Mouse (Mus musculus) kidney, adult 11 months (tissue): ENCODE measurements around the gene Ggcx.
"Not testable (repeated sequence)": the region's sequence is repeated elsewhere in the genome, so short reads cannot be mapped to it uniquely, and the experiment has no call there.

Source experiments
- DNase-seq: peaks from one replicate; pipeline ENCODE4 v3.0.0; 2022

The Ggcx gene

DNA sequence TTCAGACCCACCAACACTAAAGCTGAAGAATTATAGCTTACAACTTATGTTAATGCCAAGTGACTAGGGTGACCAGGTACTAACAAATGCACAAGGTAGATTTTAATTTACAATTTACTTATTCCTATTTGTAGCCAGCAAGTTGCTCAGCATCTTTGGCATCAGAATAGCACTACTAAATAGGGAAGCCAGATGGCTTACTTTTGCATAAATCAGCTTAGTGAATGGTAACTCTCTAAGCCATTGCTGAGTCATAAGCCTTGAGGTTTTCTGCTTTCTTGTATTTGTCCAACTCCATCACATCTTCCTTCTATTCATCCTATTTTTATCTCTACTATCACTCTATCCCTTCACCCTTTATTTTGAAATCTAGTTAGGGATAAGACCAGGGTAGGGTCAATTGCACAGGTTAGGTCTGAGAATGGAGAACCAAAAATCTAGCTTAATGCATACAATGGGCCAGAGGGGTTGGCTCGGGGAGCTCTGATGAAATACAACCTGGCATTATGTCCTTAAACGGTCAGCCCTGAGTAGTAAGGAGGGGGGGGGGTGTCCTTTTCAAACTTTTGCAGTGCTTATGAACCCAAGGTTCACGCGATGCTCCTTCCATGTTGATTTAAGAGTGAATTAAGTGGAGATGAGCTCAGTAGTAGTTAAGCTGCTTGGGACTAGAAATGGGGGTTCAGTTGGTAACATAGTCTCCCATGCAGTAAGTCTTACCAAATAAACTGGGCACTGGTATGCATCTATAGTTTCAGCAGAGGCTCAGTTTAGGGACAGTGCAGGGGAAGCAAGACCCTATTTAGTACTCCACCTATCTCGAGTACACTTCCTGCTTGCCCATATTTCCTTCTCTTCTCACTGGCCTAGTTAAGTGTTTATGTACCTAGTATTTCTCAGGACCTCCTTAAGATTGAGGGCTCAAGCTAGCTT lies 17.1 kb downstream of the Ggcx start:
- no peak for DNase-seq

DNA sequence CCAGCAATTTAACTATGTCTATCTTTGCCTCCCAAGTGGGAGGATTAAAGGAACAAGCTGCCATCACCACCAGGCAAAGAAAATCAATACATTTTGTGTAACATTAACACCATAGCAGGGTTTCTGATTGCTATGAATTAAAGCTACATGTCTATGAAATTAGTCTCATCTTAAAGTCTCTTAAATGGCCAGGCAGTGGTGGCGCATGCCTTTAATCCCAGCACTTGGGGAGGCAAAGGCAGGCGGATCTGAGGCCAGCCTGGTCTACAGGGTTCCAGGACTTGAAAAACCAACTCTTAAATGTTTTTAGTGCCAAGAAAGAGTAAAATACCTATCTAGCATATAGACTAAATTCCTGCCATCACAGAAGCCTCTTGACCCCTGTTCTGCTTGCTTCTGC lies 18.0 kb downstream of the Ggcx start:
- no peak for DNase-seq

DNA sequence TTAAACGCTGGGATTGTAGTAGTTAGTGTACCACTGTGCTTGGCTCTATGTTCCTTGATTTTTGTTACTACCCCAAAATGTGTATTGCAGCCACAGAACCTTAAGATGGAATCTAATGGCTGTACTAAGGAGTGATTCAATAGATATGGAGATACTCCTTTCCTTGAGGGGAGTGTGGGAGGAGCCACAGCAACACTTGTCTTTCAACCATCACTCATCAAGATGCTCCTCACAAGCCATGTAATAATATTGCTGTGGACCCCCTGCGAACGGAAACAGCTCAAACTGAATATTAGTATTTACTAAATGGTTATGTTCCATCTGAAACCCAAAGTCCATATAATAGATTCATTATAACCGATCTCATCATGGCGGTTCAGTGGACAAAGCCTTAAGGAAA lies 24.1 kb downstream of the Ggcx start:
- no peak for DNase-seq

DNA sequence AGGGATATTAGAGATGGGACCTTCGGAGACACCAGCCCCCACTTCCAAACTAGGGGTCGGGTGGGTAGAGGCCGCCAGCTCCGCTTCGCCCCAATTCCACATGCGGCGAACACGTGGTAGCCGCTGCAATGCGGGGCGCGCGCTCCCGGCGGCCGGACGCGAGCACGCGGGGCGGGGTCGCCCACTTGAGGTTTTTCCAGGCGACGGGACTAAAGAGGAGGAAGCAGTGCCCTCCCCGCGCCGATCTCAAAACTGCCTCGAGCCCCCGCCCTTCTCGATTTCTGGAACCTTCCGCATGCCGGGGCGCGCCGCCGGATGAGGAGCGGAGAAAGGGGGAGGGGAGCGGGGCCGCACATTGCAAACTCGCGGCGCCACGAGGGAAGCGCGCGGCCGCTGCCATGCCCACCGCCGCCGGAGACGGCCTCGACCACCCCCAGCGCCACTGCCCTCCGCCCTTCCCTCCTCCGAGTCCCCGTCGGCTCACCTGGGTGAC lies 24.8 kb downstream of the Ggcx start:
- peak; percentile 90 for DNase-seq

DNA sequence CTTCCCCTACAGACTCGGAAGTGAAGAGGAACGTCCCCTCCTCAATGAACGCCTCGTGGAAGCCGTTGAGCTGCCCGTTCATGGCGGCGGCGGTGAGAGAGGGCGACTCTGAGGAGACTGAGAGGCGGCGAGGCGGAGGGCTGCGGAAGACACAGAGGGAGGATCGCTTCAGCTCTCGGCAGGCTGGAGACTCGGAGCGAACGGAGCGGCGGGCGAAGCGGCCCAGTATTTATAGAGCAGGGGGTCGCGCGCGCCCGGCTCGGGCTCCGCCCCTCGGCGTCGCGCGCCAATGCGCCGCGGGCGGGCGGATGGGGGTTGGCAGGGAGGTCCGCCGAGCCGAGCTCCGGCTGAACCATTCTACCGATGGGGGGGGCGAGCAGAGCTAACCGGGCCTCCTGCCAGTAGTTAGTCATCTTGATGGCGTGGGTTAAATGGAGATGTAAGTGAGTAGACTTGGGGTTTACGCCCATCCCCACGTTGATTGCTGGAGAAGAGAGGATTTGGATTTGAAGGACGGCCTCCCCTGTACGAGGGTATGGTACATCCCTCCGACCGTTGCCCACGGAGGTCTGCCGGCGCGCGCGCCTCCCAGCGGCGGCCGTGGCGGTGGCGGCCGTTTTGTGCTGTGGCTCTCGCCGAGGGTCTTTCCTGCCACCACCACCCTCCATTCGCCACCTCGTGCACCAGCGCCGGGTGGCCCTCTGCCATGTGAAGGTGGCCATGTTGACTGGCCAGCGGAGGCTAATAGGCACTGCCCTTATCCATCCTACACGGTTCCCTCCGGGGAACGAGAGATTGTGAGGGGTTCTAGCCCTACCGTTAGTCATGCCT lies 25.5 kb downstream of the Ggcx start, which contains the start of gene Mat2a:
Gene Mat2a, minus strand, starts transcription at position 204 of the 831 bp plus-strand sequence.
- DNase-seq: peak; percentile 94

DNA sequence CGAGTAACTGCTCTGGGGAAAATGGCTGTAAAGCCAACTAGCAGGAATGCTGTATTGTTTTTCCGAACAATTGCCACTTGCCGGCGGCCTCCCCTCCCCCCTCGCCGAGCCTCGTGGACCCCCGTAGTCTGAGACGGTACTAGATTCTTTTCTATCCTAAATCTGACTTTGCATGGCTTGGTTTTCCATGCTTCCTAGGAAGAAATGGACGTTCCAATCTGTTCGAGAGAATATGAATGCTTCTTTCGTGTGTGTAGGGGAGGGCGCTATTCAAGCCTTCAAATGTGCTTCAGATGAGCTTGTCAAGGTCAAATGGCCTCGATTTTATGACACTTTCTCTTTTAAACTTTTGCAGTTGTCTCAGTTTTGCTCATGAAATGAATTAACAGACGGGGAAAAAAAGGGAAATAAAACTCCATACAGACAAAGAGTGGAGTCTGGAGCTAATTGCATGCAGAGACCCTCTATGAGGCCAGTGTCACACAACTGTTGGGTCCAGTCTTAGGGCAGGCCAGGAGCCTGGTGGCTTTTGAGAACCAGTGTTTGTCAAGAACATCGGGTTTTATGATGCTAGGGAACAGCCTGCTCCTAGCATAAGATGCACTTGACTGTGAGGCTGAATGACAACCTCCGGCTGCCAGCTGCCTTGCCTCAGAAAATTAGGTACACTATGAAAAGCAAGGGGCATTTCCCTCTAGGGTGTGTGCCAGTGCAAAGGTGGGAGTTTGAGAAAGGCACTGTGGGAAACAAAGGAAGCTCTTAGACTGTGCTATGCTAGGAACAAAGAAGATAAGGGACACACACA lies 26.3 kb downstream of the Ggcx start:
- DNase-seq: no peak

DNA sequence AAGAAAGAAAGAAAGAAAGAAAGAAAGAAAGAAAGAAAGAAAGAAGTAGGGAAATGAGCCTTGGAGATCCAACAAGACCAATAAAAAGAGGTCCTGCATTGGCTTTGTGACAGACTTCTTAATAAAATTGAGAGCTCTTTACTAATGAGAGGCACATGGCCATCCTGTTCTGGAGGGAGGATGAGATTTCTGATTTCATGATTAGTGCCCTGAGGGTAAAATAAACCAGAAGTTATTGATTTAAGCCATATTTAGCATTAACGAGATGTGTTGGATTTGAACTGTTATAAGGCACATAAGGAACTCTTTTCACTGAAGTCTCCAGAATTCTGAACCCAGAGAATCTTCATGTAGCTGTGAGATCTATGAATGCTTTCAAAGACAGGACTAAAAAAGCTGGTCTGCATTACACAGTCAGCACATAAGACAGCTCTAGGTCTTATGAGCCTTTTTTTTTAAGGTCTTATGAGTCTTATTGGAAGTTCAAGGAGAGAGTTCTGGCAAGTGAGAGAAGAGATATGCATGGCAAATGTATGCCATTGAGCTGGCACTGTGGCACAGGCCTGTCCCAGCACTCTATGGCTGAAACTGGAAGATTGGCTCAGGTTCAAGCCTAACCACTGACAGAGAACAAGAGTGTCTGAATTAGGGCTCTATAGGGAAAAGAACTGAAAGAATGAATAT lies 29.0 kb downstream of the Ggcx start:
- no peak for DNase-seq

DNA sequence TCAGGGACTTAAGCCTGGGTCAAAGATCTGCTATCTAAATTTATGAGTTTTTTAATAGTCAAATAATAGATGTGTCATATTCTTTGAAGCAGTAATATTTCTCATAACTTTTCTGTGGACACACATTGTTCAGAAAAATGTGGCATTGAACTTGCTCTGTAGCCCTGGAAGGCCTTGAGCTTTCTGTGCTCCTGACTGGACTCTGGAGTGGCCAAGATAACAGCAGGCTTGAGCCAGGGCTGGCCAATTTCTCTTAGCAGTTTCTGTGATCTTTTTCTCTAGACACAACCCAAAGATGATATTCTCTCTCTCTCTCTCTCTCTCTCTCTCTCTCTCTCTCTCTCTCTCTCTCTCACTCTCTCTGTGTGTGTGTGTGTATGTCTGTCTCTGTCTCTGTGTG lies 30.9 kb downstream of the Ggcx start:
- DNase-seq: no peak

DNA sequence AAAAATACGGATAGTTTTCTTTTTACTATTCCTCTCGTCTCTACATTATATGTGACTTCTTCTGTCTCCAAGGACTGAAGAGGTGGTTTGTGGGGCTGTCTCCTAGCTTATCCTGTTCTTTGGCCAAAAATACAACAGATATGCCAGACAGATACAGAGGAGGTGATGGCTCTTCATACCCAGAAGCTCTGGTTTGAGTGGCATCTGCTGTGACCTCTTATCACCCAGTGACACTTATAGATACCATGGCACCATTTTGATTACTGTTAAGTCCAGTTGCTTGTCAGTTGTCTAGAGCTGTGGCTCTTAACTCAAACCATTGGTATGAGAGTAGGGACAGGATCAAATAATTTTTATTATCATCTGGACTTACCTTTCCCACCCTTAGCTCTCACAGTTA lies 33.4 kb downstream of the Ggcx start:
- no peak for DNase-seq

DNA sequence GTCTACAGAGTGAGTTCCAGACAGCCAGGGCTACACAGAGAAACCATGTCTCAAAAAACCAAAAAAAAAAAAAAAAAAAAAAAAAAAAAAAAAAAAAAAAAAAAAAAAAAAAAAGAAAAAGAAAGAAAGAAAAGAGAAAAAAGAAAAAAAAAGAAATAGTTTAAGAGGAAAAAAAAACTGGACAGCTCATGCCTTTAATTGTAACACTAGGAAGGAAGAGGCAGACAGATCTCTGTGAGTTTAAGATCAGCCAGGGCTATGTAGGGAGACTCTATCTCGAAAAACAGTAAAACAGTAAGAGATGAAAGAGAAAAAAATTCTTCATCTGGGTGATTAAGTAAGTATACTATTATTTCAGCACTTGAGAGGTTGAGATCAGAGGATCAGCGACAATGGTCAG lies 37.7 kb downstream of the Ggcx start:
- not testable (repeated sequence) for DNase-seq

DNA sequence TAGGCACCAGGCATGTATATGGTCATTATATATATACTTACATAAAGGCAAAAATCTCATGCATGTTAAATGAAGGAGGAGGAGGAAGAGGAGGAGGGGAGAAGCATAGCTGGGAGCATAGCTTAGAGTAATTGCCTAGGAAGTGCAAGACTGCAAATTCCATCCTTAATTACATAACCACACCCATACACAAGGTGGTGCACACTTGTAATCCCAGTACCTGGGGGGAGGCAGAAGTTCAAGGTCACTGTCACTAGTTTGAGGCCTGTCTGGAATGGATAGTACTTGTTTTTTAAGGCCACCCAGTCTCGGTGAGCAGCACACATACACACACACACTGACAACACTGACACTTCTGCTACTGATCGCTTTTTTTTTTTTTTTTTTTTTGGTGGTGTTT lies 38.2 kb downstream of the Ggcx start:
- no peak for DNase-seq

DNA sequence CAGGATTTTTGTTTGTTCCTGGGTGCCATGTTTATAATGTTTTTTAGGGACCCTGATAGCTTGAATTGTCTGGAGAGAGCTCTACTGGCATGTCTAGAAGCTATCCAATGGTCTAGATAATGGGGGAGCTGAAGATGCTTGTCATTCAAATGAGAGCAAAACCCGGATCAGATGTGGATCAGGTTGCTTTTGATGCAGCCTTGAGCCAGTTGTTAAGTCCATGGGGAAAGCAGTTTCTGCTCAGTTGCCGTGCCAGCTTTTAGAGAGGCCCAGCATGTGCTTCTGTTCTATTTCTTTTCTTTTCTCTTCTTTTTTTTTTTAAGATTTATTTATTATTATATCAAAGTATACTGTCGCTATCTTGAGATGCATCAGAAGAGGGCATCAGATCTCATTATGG lies 39.5 kb downstream of the Ggcx start:
- no peak for DNase-seq

DNA sequence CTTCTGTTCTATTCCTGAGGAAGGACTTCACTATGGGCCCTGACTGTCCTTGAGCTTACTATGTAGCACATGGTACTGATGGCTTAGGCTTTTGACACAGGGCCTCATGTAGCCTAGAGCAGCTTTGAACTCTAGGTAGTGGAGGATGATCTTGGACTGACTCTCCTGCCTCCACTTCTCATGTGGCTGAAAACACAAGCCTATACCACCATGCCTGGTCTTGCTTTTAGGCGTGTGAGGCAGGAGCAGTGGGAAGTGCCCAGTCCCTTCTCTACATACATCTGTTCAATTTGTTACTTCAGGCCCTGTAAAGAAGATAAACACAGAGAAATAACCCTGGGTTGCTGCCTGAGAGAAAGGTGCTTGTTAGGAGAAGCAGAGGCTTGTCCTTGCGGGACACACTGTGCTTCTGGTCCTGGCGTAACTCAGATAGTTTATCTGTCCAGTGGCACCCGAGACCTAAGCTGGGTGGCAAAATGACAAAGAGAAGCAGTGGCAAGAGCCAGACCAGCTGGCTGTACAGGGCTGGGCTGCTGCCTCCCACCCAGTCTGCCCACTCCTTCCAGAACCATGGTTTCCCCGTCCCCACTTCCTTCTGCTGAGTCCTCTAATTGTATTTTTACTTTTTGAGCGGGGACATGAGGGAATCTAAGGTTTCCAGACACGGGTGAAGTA lies 40.1 kb downstream of the Ggcx start:
- no peak for DNase-seq

DNA sequence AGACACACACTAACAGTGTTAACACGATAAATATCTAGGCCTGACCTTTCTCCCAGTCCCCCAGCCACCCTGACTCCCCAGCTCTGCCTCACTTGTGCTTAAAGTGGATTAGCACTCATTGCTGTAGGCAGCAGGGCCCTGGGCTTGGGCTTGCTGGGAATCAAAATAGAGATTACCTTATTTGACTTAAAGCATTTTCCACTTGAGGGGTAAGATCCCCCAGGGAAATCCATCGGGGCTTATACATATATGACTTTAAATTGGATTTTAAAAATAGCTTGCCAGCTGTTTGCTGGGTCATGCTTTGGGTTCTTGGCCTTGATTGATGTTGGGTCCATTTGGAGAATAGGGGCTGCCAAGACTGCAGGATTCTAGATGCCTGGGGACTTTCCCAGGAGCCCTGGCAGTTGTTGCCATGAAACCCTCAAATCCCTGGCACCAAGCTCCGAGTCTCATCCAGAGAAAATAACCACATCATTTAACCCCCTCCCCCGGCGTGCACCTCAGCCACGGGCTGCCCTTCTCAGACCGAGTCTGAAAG lies 40.8 kb downstream of the Ggcx start:
- no peak for DNase-seq

DNA sequence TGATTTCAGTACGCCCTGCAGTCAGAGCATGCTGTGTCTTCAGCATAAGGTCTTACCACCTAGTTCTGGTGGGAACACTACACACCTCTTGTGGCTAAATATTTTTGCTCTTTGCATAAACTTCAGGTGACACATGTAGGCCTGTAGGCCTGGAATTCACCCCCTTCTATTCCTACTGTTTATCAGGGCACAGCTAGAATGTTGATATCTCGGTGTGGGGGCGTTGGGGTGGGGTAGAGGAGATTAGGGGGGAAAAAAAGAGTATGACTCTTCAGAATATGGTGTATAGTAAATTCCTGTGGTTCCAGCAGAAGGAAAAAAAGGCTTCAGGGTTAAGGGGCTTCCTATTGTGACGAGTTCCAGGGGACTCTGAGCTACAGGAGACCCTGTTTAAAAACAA lies 42.5 kb downstream of the Ggcx start:
- DNase-seq: peak; percentile 1

DNA sequence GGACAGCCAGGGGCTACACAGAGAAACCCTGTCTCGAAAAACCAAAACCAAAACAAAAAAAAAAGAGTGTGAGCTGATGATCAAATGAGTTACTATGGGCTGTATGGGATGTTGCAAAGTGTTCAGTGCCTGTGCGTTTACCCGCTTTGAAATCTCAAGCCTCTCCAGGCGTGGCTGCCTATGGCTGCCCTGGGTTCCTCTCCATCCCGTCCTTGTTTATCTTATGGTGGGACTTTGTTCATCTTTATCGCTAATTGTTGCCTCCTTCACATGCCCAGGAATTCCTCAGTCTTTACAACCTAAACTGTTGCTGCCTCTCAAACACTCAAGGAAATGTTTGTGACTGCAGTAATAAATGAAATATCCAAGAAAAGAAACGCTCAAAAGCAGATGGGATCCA lies 44.3 kb downstream of the Ggcx start:
- DNase-seq: no peak

DNA sequence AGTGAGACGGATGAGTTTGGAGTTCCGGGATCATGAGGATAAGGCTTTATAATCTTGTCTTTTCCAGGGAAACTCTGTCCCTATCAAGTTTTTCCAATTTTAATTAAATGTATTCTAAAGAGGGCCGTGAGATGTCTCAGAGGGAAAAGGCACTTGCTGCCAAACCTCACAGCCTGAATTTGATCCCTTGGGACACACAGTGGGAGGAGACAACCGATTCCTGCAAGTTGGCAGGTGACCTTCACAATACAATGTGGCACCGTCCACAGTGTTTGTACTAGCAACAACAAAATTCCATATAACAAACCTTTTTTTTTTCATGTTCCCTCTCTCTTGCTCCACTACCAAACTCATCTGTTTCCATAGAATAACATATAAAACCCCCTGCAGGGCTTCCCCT lies 44.8 kb downstream of the Ggcx start:
- DNase-seq: no peak

DNA sequence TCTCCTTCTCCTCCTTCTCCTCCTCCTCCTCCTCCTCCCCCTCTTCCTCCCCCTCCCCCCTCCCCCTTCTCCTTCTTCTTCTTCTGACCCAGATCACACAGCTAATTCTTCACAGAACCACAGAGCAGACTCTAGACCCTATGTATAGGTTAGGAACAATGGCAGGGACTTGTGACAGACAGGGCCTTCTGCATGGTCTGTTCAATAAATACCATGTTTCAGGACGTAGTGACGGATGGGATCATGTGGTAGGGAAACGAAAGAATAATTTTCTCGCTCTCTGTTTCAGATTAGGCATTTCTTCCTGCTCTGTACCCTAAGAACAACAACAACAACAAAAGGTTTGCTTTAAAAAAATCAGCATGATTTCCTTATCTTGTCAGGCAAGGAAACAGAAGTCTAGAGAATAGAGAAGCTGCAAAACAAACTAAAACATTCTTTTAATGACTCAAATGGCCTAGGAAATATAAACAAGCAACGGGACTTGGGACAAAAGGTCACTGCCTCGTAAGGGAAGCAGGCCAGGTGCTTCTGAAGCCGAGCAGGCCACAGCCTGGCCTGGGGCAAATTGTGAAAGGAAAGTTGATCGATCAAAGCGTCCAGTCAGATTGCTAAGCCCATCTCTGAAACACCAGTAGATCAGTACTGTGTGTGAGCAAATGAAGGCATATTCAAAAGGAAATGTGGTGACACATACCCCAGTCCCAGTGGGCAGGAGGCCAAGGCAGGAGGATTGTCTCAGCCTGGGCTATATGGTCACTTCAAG lies 46.1 kb downstream of the Ggcx start:
- no peak for DNase-seq

DNA sequence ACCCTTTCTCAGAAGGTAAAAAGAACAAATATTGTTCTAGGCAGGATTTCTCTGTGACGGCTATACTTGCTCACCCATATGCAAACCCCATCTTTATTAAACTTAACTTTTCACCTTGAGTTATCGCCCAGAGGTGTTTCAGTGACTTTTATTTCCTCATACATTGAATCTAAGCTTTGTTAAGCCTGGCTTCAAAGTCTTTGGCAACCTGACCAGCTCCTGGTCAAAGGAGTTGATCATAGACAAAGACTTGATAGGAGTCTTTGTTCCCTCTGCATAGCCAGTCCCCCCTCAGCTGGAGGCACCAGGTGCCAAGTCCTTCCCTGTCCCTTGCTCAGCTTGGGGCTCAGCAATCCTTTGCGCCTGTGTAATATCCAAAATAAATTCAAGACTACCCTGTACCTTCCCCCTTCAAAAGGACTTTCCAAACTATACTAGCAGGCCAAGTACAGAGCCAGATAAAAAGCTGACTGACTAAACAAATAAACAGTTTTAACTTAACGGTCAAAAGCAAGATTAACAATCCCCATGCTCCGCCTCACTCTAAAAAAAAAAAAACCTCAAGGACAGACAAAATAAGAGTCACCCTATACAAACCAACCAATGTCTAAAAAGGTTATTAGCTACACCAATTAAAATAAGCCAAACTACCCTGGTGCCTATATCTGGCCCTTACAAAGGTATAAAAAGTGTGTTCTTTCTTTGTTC lies 48.6 kb downstream of the Ggcx start:
- DNase-seq: not testable (repeated sequence)
